Mouse (Mus musculus) MEL (cell line): Measurements from ENCODE around the gene Scfd2. TPM values are rescaled to one million over a fixed set of nuclear protein-coding genes. Genes with fewer than 3 reads are reported as not detected.
A peak's percentile ranks its signal among the peaks of the same experiment; 100 is the strongest.

ENCODE experiments used
- DNase-seq: peaks from one replicate; pipeline ENCODE4 v3.0.0; 2011; ENCODE audit warnings: low read depth, low spot score
- H3K27ac ChIP-seq: 2 replicates; pipeline ENCODE4 v1.5.1; 2012; ENCODE audit warnings: low read depth, mild to moderate bottlenecking, control low read depth, low read length, moderate library complexity; ENCODE audit not compliant: control insufficient read depth
- H3K27me3 ChIP-seq, 2 experiments: fragments of 150-350 bp in 1 of 2; sonication (generic) in 1 of 2; 2 replicates each; pipeline ENCODE4 v1.6.1; 2012; ENCODE audit warnings: low read length in 2 of 2, mild to moderate bottlenecking in 2 of 2, improper control_type of control experiment in 1 of 2, moderate library complexity in 1 of 2; ENCODE audit not compliant: insufficient read depth in 2 of 2, control insufficient read depth in 1 of 2
- H3K36me3 ChIP-seq, 2 experiments: 2 replicates each; pipeline ENCODE4 v1.6.1; 2012 to 2014; ENCODE audit warnings: low read length in 2 of 2, improper control_type of control experiment in 1 of 2, inconsistent platforms in 1 of 2, mild to moderate bottlenecking in 1 of 2; ENCODE audit not compliant: insufficient read depth in 2 of 2, control insufficient read depth in 1 of 2
- H3K4me1 ChIP-seq, 2 experiments: fragments of 150-350 bp in 1 of 2; sonication (generic) in 1 of 2; 2 replicates each; pipeline ENCODE4 v1.6.1; 2012; ENCODE audit warnings: low read length in 2 of 2, improper control_type of control experiment in 1 of 2, mild to moderate bottlenecking in 1 of 2; ENCODE audit not compliant: insufficient read depth in 2 of 2, control insufficient read depth in 1 of 2
- H3K4me3 ChIP-seq, 2 experiments: fragments of 150-350 bp in 1 of 2; sonication (generic) in 1 of 2; 2 replicates each; pipeline ENCODE4 v1.5.1; 2012; ENCODE audit warnings: low read depth in 2 of 2, low read length in 2 of 2, mild to moderate bottlenecking in 2 of 2, moderate library complexity in 2 of 2, control low read depth in 1 of 2, improper control_type of control experiment in 1 of 2; ENCODE audit not compliant: control insufficient read depth in 1 of 2, insufficient read depth in 1 of 2
- H3K79me2 ChIP-seq: 2 replicates; pipeline ENCODE4 v1.6.1; 2012; ENCODE audit warnings: mild to moderate bottlenecking, low read length, moderate library complexity; ENCODE audit not compliant: control insufficient read depth, poor library complexity, insufficient read depth
- H3K9ac ChIP-seq: 2 replicates; pipeline ENCODE4 v1.6.1; 2012; ENCODE audit warnings: low read depth, mild to moderate bottlenecking, control low read depth, low read length, moderate library complexity; ENCODE audit not compliant: control insufficient read depth, poor library complexity, severe bottlenecking
- H3K9me3 ChIP-seq: fragments of 150-350 bp; sonication (generic); replicated peaks from 2 replicates; pipeline ENCODE4 v1.6.1; 2012; ENCODE audit warnings: mild to moderate bottlenecking, low read length, improper control_type of control experiment, moderate library complexity; ENCODE audit not compliant: insufficient read depth
- CHD1 ChIP-seq: IDR thresholded peaks from 2 replicates; pipeline ENCODE4 v1.6.1; 2012; ENCODE audit warnings: low read depth, mild to moderate bottlenecking, inconsistent platforms, low read length, improper control_type of control experiment
- CTCF ChIP-seq, 3 experiments: IDR thresholded peaks in 2 of 3; conservative IDR thresholded peaks in 1 of 3; 2 replicates each; pipeline ENCODE4 v1.5.1; 2011 to 2012; ENCODE audit warnings: low read length in 3 of 3, low read depth in 2 of 3, mild to moderate bottlenecking in 2 of 3, improper control_type of control experiment in 1 of 3, inconsistent platforms in 1 of 3, mixed read lengths in 1 of 3, moderate library complexity in 1 of 3; ENCODE audit not compliant: control insufficient read depth in 1 of 3, insufficient read depth in 1 of 3, poor library complexity in 1 of 3, severe bottlenecking in 1 of 3
- E2F4 ChIP-seq: IDR thresholded peaks from 2 replicates; pipeline ENCODE4 v1.6.1; 2011; ENCODE audit warnings: low read depth, low read length, improper control_type of control experiment, borderline replicate concordance
- ELF1 ChIP-seq: IDR thresholded peaks from 2 replicates; pipeline ENCODE4 v1.6.1; 2014; ENCODE audit warnings: low read depth, mild to moderate bottlenecking, inconsistent platforms, low read length, improper control_type of control experiment, moderate library complexity
- ETS1 ChIP-seq: IDR thresholded peaks from 2 replicates; pipeline ENCODE4 v1.6.1; 2012; ENCODE audit warnings: low read depth, mild to moderate bottlenecking, inconsistent platforms, low read length, improper control_type of control experiment, moderate library complexity
- GABPA ChIP-seq: IDR thresholded peaks from 2 replicates; pipeline ENCODE4 v1.6.1; 2012; ENCODE audit warnings: low read depth, mild to moderate bottlenecking, inconsistent platforms, low read length, improper control_type of control experiment, moderate library complexity
- GATA1 ChIP-seq: IDR thresholded peaks from 2 replicates; pipeline ENCODE4 v1.6.1; 2011; ENCODE audit warnings: low read depth, low read length, improper control_type of control experiment
- JUND ChIP-seq: IDR thresholded peaks from 2 replicates; pipeline ENCODE4 v1.6.1; 2011; ENCODE audit warnings: low read depth, mild to moderate bottlenecking, improper control_type of control experiment, low read length
- MAX ChIP-seq: IDR thresholded peaks from 2 replicates; pipeline ENCODE4 v1.6.1; 2011; ENCODE audit warnings: low read length, improper control_type of control experiment
- MAZ ChIP-seq: IDR thresholded peaks from 2 replicates; pipeline ENCODE4 v1.6.1; 2012; ENCODE audit warnings: low read depth, mild to moderate bottlenecking, inconsistent platforms, low read length, improper control_type of control experiment
- MXI1 ChIP-seq: IDR thresholded peaks from 2 replicates; pipeline ENCODE4 v1.6.1; 2011; ENCODE audit warnings: mild to moderate bottlenecking, low read depth, low read length, improper control_type of control experiment
- MYB ChIP-seq: IDR thresholded peaks from 2 replicates; pipeline ENCODE4 v1.6.1; 2011; ENCODE audit warnings: mild to moderate bottlenecking, low read depth, low read length, improper control_type of control experiment
- MYC ChIP-seq: IDR thresholded peaks from 2 replicates; pipeline ENCODE4 v1.6.1; 2011; ENCODE audit warnings: low read depth, mild to moderate bottlenecking, low read length, improper control_type of control experiment, moderate library complexity
- NRF1 ChIP-seq: IDR thresholded peaks from 2 replicates; pipeline ENCODE4 v1.6.1; 2014; ENCODE audit warnings: low read depth, mild to moderate bottlenecking, inconsistent platforms, low read length, improper control_type of control experiment, moderate library complexity; ENCODE audit not compliant: poor library complexity, insufficient read depth, severe bottlenecking
- POLR2A ChIP-seq, 2 experiments: IDR thresholded peaks; 2 replicates each; pipeline ENCODE4 v1.6.1; 2011 to 2012; ENCODE audit warnings: low read length in 2 of 2, mild to moderate bottlenecking in 2 of 2, control low read depth in 1 of 2, improper control_type of control experiment in 1 of 2, low read depth in 1 of 2, moderate library complexity in 1 of 2; ENCODE audit not compliant: control insufficient read depth in 1 of 2, insufficient read depth in 1 of 2, poor library complexity in 1 of 2
- POLR2AphosphoS5 ChIP-seq: IDR thresholded peaks from 2 replicates; pipeline ENCODE4 v1.6.1; 2012; ENCODE audit warnings: low read depth, borderline replicate concordance, mild to moderate bottlenecking, inconsistent platforms, low read length, moderate library complexity, mixed read lengths
- RCOR1 ChIP-seq: IDR thresholded peaks from 2 replicates; pipeline ENCODE4 v1.6.1; 2012; ENCODE audit warnings: low read depth, mild to moderate bottlenecking, inconsistent platforms, low read length, improper control_type of control experiment
- TAL1 ChIP-seq: IDR thresholded peaks from 2 replicates; pipeline ENCODE4 v1.6.1; 2012; ENCODE audit warnings: mild to moderate bottlenecking, inconsistent platforms, low read length, moderate library complexity, mixed read lengths
- TBP ChIP-seq: IDR thresholded peaks from 2 replicates; pipeline ENCODE4 v1.8.0; 2011; ENCODE audit warnings: low read depth, low read length, improper control_type of control experiment
- TCF12 ChIP-seq: IDR thresholded peaks from 2 replicates; pipeline ENCODE4 v1.6.1; 2014; ENCODE audit warnings: low read depth, mild to moderate bottlenecking, inconsistent platforms, low read length, improper control_type of control experiment, moderate library complexity
- polyA plus RNA-seq, 2 experiments: library from polyadenylated mRNA; stranded (reverse) in 1 of 2; unstranded in 1 of 2; fragments of >175 nt in 1 of 2; fragments of >200 nt in 1 of 2; gene quantifications; 2 replicates each; pipeline versions ENCODE4 v1.2.1 to v1.2.4; 2012; ENCODE audit warnings: low replicate concordance in 2 of 2, low read depth in 1 of 2; ENCODE audit not compliant: insufficient read length in 2 of 2, insufficient read depth in 1 of 2, missing spikeins in 1 of 2
- total RNA-seq: library from RNA; depleted of rRNA; stranded (reverse); fragments of 300-350 nt; gene quantifications from 2 replicates; pipeline ENCODE4 v1.2.3, GENCODE M21; 2012

The Scfd2 gene
- total and polyA plus RNA-seq, 3 experiments, result 18.8 to 20.3 TPM; not detected in 1

DNA sequence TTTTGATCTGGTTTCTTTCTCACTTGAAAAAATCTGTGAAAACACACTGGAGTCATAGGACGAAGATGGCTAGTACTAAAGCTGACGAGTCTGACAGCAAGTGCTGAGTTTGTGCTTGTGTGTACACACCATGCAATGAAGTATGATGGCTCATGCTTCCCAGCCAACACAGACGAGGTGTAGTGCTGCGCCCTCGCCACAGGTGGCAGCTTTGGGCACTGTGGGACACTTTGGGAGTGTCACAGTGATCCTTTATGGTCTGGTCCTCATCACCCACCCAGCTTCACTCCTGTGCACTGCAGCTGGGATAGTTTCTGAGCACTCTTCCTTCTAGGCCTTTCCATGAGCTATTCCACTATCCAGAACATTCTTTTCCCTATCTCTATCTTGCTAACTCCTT lies 234.4 kb downstream of the Scfd2 start:
- Histone ChIP-seq H3K4me3 (no peak overlapping the region), H3K79me2 (no peaks in the 10 kb centered on the region), H3K9me3 (no peaks in the 10 kb centered on the region), H3K27ac (no peak overlapping the region), H3K36me3 (no peaks in the 10 kb centered on the region), H3K27me3 (no peaks in the 10 kb centered on the region), H3K9ac (no peak overlapping the region), H3K4me1 (no peaks in the 10 kb centered on the region)
- TF ChIP-seq MXI1 (no peak), CTCF (IDR thresholded peaks at IDR 0.05 in 2 of 3, conservative IDR thresholded peaks at IDR 0.05 in 1 of 3; ENCODE audit: control insufficient read depth in 1 of 3, insufficient read depth in 1 of 3, low read depth in 2 of 3, low read length in 3 of 3, poor library complexity in 1 of 3, severe bottlenecking in 1 of 3) (peak; percentile 42 to 63 (median 45))
- DNase-seq, result peak; percentile 25

DNA sequence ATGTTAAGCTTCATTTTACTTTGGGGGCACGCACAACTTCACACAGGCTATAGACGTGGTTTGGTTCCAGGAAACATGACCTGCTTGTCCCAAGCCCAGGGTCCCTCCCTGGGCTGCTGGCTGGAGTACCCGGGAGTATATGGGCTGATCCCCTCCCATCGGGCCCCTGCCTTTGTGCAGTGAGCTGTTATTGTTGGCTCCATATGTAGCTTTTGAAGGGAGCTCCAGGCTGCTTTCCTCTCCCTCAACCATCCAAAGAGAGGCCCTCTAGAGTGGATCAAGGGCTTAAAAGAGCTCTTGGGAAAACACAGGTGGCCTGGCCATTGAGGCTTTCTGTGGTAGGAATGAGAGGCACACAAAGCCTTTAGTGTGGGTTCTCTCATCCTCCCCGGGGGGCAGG lies 235.5 kb downstream of the Scfd2 start:
- no peak overlapping the region for H3K4me3 ChIP-seq
- no peaks in the 10 kb centered on the region for H3K27me3 ChIP-seq
- no peak overlapping the region for H3K27ac ChIP-seq
- no peak overlapping the region for H3K9ac ChIP-seq
- no peaks in the 10 kb centered on the region for H3K79me2 ChIP-seq
- no peak for TF ChIP-seq MAZ
- TF ChIP-seq TBP, result no peak
- no peak for TF ChIP-seq CHD1
- no peak for TF ChIP-seq MYC
- TF ChIP-seq TCF12, result no peak
- H3K4me1 ChIP-seq, result no peaks in the 10 kb centered on the region
- H3K9me3 ChIP-seq, result no peaks in the 10 kb centered on the region
- no peak for DNase-seq
- no peaks in the 10 kb centered on the region for H3K36me3 ChIP-seq

DNA sequence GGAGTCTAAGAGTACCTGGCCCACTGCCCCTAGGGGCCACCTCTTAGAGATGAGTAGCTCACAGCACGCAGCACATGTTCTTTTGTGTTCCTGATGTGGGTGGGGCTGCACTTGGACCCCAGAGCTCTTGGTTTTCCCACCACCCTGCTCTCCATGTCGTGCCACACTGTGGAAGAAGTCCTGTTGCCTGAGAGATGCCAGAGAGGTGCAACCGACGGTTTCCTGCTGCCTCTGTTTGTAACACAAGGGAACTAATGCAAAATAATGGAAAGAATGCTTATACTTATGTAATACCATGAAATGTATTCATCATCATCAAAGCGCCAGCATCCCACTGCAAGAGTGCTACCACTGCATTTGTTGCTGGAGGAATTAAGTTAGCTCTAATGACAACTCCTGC lies 238.0 kb downstream of the Scfd2 start:
- Histone ChIP-seq H3K27me3 (no peaks in the 10 kb centered on the region), H3K9me3 (no peaks in the 10 kb centered on the region), H3K79me2 (no peaks in the 10 kb centered on the region), H3K4me3 (no peak overlapping the region), H3K4me1 (no peaks in the 10 kb centered on the region), H3K9ac (no peak overlapping the region), H3K27ac (no peak overlapping the region), H3K36me3 (no peaks in the 10 kb centered on the region)
- no peak for DNase-seq
- TF ChIP-seq ELF1, result no peak
- no peak for TF ChIP-seq MYB
- TF ChIP-seq TAL1, result no peak
- TF ChIP-seq GABPA, result no peak
- TF ChIP-seq ETS1, result no peak
- no peak for TF ChIP-seq JUND
- TF ChIP-seq GATA1, result no peak
- TF ChIP-seq TCF12, result no peak
- no peak for TF ChIP-seq MXI1
- TF ChIP-seq CTCF (IDR thresholded peaks at IDR 0.05 in 2 of 3, conservative IDR thresholded peaks at IDR 0.05 in 1 of 3; ENCODE audit: control insufficient read depth in 1 of 3, insufficient read depth in 1 of 3, low read depth in 2 of 3, low read length in 3 of 3, poor library complexity in 1 of 3, severe bottlenecking in 1 of 3), result no peak
- no peak for TF ChIP-seq POLR2A (IDR thresholded peaks at IDR 0.05; ENCODE audit: control insufficient read depth in 1 of 2, insufficient read depth in 1 of 2, low read depth in 1 of 2, low read length in 2 of 2, poor library complexity in 1 of 2)
- TF ChIP-seq E2F4, result no peak
- TF ChIP-seq MAX, result no peak
- TF ChIP-seq RCOR1, result no peak
- no peak for TF ChIP-seq NRF1
- no peak for TF ChIP-seq POLR2AphosphoS5
